Mouse (Mus musculus) Patski (cell line): Measurements from ENCODE around the gene Gspt1. TPM values are rescaled to one million over a fixed set of nuclear protein-coding genes. Genes with fewer than 3 reads are reported as not detected.
A peak's percentile ranks its signal among the peaks of the same experiment; 100 is the strongest.

ENCODE experiments used
- ATAC-seq: fragments of 100-300 bp; one replicate; pipeline ENCODE4 v1.8.0; 2021
- CTCF ChIA-PET: fragments of 350-600 bp; sonication (Branson Sonifier 250); formaldehyde crosslinking; loops from one replicate; lab custom pipeline; 2022; ENCODE audit warnings: inconsistent platforms; lab: Charles Lee
- POLR2A ChIA-PET: fragments of 350-600 bp; sonication (Branson Sonifier 250); formaldehyde crosslinking; loops from one replicate; lab custom pipeline; 2022; ENCODE audit warnings: antibody characterized with exemption, inconsistent platforms; lab: Charles Lee
- DNase-seq: peaks from one replicate; pipeline ENCODE4 v3.0.0-alpha.2; 2011; ENCODE audit warnings: low read depth, low spot score
- H3K27me3 ChIP-seq: fragments of 371-371 bp; one replicate; pipeline ENCODE4 v1.5.1; 2021
- CTCF ChIP-seq: fragments of 100-300 bp; IDR thresholded peaks from one replicate; pipeline ENCODE4 v1.5.1; 2021
- in situ Hi-C: fragments of 300-500 bp; cut with MboI; formaldehyde crosslinking; loops from 3 replicates; pipeline ENCODE4 v1.11.1; 2018; ENCODE audit warnings: low pct_unique_long_range_greater_than_20kb, mixed read lengths
- polyA plus RNA-seq: library from polyadenylated mRNA; unstranded; gene quantifications from one replicate; pipeline ENCODE4 v1.2.3, GENCODE M21; 2021

The Gspt1 gene
- polyA plus RNA-seq, 1 experiment from 2014 or later: 117 TPM

DNA sequence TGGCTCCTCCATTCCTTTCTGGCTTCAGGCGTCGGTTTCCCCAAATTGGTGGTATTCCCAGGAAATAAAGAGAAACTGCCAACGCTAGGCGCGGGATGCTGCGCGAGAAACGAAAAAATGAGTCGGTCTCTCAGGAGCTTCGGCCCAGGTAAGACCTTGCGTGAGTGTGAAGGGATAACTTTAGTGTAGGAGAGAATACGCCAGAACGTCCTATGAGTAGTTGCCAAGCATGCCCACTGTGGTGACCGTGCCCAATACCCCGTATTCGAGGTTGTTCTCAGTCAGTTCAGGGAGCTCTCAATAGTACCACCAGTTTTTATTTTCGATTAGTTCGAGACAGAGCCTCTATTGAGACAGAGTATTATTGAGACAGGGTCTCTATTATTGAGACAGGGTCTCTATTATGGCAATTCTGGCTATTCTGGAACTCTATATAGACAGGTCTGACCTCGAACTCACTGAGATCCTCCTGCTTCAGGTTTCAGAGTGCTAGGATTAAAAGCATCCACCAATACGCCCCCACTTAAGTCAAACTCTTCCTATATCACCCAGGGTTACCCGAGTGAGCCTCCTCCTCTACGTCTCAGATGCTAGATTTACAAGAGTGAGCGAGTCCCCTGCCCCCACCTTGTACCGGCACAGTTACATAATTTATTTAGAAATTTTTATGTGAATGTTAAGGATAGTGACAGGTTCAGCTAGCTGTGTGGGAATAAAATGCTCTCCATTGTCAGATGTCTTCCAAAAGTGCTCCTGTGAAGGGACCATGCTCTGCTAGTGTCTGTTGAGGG is 50.3 kb downstream of the Gspt1 start:
- no peaks in the 10 kb centered on the region for H3K27me3 ChIP-seq
- in situ Hi-C loops: no loop called here
- ATAC-seq (peak; percentile 22), DNase-seq (no peak)
- ChIA-PET CTCF (no interaction called here), POLR2A (interaction anchor here (1.7 kb wide), 1 partner anchor 28 kb away, joined by 13 read pairs; the partner anchor contains the start of gene Zc3h7a)
- no peak for TF ChIP-seq CTCF

DNA sequence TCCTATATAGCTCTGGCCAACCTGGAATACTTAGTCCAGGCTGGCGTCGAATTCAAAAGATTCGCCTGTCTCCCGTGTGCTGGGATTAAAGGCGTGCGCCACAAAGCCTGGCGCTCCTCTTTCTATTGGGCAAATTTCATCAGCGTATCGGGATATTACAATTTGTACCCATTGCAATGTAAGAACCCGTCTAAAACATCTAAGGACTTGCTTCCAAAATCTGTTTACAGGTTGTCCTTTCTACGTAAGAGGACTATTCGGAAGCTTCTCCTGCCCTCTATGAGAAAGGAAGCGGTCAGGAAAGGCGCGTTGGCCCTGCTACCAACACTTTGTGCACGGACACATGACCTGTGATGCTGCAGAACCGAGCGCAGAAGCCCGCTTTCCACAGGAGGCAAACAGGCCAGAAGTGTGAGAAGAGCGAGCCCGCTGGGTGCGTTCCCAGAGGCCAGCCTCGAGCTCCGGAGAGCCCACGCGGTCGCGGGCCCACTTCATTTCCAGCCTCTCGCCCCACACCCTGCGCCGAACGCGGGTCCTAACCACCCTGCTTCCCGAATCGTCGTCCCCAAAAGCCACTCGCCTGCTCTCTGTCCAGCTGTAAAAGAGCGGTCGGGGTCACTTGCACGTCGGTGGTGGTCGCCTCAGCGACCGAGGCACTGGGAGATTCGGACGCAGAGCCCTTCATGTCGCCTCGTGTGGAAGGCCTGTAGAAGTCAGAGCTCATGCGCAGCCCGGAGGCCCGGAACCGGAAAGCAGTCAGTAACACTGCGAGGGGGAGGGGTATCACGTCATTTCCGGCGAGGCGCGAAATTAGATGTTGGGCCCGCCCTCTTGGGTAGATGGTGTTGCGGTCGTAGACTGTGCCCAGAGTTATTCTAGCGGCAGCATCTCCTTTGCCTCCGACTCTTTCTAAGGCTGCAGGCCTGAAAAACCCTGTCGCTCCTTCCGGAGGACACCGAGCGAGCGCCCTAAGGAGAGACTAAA is 51.3 kb downstream of the Gspt1 start, which contains the start of gene Rsl1d1:
Gene Rsl1d1 (minus strand): TSS at position 761 of the 984 bp plus-strand sequence.
- TF ChIP-seq CTCF: no peak
- H3K27me3 ChIP-seq: no peaks in the 10 kb centered on the region
- POLR2A ChIA-PET: interaction anchor here (1.7 kb wide), 1 partner anchor 27 kb away, joined by 13 read pairs; the partner anchor contains the start of gene Zc3h7a
- in situ Hi-C loops: no loop called here
- ATAC-seq: peak; percentile 83
- CTCF ChIA-PET: no interaction called here
- peak; percentile 66 for DNase-seq

DNA sequence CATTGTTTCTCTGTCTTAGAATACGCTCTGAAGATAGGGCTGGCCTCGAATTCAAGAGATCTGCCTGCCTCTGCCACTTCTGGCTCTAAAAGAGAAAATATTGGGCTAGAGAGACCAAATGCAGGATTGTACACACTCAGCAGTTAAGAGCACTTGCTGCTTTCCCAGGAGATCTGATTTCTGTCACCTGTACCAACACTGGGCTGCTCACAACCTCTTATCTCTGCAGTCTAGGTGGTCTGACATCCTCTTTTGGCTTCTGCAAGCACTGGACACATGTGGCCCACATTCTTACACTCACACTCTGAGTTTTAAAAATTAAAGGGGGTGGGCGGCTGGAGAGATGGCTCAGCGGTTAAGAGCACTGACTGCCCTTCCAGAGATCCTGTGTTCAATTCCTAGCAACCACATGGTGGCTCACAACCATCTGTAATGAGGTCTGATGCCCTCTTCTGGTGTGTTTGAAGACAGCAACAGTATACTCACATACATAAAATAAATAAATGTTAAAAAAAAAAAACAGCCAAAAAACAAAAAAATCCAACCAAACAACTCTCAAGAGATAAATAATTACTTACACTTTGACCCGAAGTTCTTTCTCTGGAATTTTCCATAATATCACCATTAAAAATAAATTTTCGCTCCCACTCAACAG is 52.3 kb downstream of the Gspt1 start:
- no peaks in the 10 kb centered on the region for H3K27me3 ChIP-seq
- ATAC-seq: no peak
- in situ Hi-C loops: no loop called here
- peak; percentile 44 for TF ChIP-seq CTCF
- CTCF ChIA-PET: no interaction called here
- POLR2A ChIA-PET: interaction anchor here (0.5 to 1.7 kb wide), 2 partner anchors 26 to 206 kb away, joined by 6 to 13 read pairs; partner anchors contain the start of gene Zc3h7a
- no peak for DNase-seq

DNA sequence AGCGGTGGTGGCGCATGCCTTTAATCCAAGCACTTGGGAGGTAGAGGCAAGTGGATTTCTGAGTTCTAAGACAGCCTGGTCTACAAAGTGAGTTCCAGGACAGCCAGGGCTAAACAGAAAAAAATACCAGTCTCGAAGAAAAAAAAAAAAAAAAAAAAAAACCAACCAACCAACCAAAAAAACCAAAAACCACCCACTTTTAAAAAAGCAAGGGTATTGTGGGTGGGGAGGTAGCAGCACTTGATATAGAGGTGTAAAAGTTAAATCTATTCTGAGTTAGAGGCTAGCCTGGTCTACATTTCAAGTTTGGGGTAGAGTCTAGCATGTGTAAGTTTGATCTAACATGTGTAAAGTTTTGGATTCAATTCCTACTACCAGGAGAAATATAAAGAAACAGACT is 53.9 kb downstream of the Gspt1 start:
- DNase-seq (no peak), ATAC-seq (no peak)
- no peak for TF ChIP-seq CTCF
- H3K27me3 ChIP-seq: no peaks in the 10 kb centered on the region
- in situ Hi-C loops: no loop called here
- ChIA-PET CTCF (no interaction called here), POLR2A (no interaction called here)

DNA sequence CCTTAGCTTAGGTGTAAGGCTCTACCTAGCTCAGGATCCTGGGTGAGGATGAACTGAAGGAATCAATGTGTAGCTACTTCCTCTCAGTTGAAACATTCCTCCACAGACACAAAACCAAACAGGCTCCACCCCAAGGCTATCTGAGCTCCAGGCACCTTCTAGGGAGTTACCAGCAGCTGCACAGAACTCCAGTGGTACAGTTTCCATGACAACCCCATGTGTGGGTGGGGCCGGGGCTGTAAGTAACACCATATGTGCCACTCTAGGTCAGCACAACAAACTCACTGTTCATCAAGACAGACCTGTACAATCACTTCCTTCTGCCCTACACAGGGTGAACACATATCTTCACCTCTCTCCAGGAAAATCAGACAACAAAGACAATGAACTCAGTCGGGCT is 55.7 kb downstream of the Gspt1 start:
- DNase-seq: no peak
- ChIA-PET POLR2A (interaction anchor here (0.6 to 0.7 kb wide), 5 partner anchors 125 to 435 kb away, joined by 3 to 7 read pairs (median 3); no protein-coding TSS in a partner anchor), CTCF (interaction anchor here (1.0 kb wide), 1 partner anchor 49 kb away, joined by 3 read pairs; no protein-coding TSS in a partner anchor)
- no peak for TF ChIP-seq CTCF
- in situ Hi-C loops: no loop called here
- no peaks in the 10 kb centered on the region for H3K27me3 ChIP-seq
- no peak for ATAC-seq

DNA sequence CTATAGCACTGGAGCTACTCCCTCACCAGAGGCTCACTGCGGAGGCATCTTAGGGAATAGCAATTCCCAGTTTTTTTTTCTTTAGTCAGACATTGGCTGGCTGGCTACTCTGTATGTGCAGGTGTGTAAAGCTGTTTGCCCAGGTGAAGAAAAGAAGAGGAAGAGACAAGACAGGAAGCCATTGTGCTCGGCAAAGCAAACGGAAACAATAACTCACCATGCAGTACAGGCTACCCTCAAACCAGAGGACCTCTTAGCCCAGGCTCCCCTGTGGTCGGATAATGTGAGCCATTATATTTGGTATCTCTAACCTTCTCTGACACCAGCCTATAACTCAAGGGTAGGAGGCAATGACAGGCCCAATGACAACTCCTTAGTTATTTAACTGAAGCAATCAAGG is 57.1 kb downstream of the Gspt1 start:
- in situ Hi-C loops: no loop called here
- no peak for TF ChIP-seq CTCF
- POLR2A ChIA-PET: interaction anchor here (0.8 kb wide), 1 partner anchor 726 kb away, joined by 3 read pairs; no protein-coding TSS in a partner anchor
- DNase-seq: no peak
- H3K27me3 ChIP-seq: no peaks in the 10 kb centered on the region
- no peak for ATAC-seq
- CTCF ChIA-PET: interaction anchor here (1.4 kb wide), 1 partner anchor 221 kb away, joined by 3 read pairs; no protein-coding TSS in a partner anchor

DNA sequence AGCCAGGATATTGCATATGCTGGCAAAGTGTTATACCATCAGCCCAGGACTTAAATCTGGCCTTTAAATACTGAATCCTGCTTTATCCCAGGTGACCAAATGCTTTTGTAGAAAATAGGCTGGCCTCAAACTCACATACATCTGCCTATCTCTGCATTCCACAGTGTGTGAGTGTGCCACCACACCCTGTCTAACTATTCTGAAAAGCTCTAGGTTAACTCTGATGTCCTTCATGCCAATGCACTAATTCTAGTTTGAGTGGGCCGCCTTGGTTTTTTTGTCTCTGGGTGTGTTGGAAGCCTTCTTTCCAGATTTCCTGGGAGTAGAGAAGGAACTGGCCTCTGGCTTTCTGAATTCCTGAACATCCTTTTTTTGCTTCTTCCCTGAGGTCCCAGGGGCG is 60.9 kb downstream of the Gspt1 start:
- TF ChIP-seq CTCF: no peak
- H3K27me3 ChIP-seq: no peaks in the 10 kb centered on the region
- ATAC-seq: no peak
- in situ Hi-C loops: no loop called here
- POLR2A ChIA-PET: no interaction called here
- CTCF ChIA-PET: no interaction called here
- no peak for DNase-seq

DNA sequence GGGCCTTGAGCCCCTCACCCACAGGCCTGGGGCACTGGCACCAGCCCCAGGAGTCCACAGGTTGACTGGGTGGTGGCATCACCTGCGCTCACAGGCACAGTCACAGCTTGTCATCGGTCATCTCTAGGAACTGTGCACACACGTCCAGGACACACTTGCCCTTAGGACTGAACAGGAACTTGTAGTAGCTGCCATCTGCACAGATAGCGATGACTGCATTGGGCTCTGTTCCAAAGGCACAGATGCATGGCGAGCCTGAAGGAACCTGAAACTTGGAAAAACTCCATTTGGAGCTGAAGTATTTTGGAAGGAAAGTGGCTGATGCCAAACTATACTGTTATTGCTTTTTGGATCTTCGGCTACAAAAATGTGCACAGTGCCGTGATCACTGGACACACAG is 64.0 kb downstream of the Gspt1 start:
- in situ Hi-C loops: no loop called here
- CTCF ChIA-PET: no interaction called here
- ATAC-seq (no peak), DNase-seq (no peak)
- no peak for TF ChIP-seq CTCF
- POLR2A ChIA-PET: no interaction called here
- H3K27me3 ChIP-seq: no peaks in the 10 kb centered on the region

DNA sequence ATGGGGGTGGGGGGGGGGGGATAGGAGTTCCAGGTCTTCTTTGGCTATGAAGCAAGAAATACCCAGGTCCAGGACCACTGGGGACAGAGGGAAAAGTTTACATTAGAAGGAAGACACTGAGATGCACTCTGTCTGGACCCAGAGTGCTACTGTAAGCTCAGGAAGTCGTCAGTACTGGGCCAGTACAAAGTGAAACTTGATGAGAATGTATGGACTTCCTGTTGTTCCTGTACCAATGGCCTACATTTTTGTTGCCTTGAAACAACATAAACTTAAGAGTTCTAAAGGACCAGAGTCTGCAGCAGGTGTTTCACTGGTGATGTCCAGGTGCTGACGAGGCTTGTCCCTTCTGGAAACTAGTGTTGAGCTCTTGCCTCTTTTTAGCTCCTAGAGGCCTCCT is 76.7 kb downstream of the Gspt1 start:
- CTCF ChIA-PET: no interaction called here
- in situ Hi-C loops: no loop called here
- TF ChIP-seq CTCF: no peak
- POLR2A ChIA-PET: interaction anchor here (3.8 kb wide), 1 partner anchor 25 kb away, joined by 13 read pairs; the partner anchor contains the start of gene Rsl1d1
- H3K27me3 ChIP-seq: no peaks in the 10 kb centered on the region
- ATAC-seq (no peak), DNase-seq (no peak)

DNA sequence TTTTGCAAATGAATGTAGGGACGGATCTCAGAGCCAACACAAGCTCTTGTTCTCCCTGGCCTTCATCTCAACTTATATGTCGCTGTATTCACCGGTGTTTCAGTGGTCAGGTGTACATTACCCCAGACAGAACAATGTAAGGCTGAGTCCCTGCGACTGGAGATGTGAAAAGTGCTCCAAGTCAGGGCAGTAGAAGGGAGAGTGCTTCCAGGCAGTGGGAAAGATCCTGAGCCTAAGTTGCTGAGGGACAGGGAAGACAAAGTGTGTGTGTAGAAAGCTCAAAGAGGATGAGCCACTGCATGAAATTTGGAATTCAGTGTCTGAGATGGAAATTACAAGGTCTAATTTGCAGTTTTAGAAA is 77.3 kb downstream of the Gspt1 start:
- ChIA-PET CTCF (interaction anchor here (1.1 to 3.3 kb wide), 3 partner anchors 8 to 14 kb away, joined by 3 to 35 read pairs (median 4); no protein-coding TSS in a partner anchor), POLR2A (interaction anchor here (3.8 kb wide), 1 partner anchor 26 kb away, joined by 13 read pairs; the partner anchor contains the start of gene Rsl1d1)
- no peaks in the 10 kb centered on the region for H3K27me3 ChIP-seq
- ATAC-seq (no peak), DNase-seq (no peak)
- in situ Hi-C loops: no loop called here
- TF ChIP-seq CTCF: no peak
